Mouse (Mus musculus) gastrocnemius, adult 2 months (tissue): ENCODE results near the gene Mettl21c. TPM values are rescaled to one million over a fixed set of nuclear protein-coding genes. Genes with fewer than 3 reads are reported as not detected.

Source experiments
- DNase-seq: peaks from one replicate; pipeline ENCODE4 v3.0.0; 2022
- H3K27ac ChIP-seq: fragments of 200-600 bp; 2 replicates; pipeline ENCODE4 v1.8.1; 2022; ENCODE audit warnings: mild to moderate bottlenecking
- H3K4me3 ChIP-seq: fragments of 200-600 bp; 2 replicates; pipeline ENCODE4 v1.8.1; 2022; ENCODE audit warnings: mild to moderate bottlenecking, moderate library complexity
- CTCF ChIP-seq: fragments of 200-600 bp; IDR thresholded peaks from 2 replicates; pipeline ENCODE4 v1.8.1; 2022; ENCODE audit warnings: antibody characterized with exemption, mild to moderate bottlenecking, moderate library complexity
- intact Hi-C: fragments of 180-260 bp; cut with DNase I; formaldehyde crosslinking; loops from one replicate; pipeline ENCODE4 v1.15.1; 2025
- total RNA-seq, 2 experiments: library from RNA; stranded (reverse); gene quantifications; 2 replicates each; pipeline ENCODE4 v1.2.3; 2021

Mettl21c gene
- total RNA-seq, 2 experiments from 2014 or later: 79.9 to 203 TPM

GRCm38 (mm10) chr1:44015556-44015955, 4.3 kb downstream of the Mettl21c start:
- intact Hi-C loops: no loop called here
- TF ChIP-seq CTCF: no peak
- peak; percentile 40 for DNase-seq
- peak overlapping the region; percentile 16; the same call in 1 of the 2 replicates for H3K27ac ChIP-seq
- no peak overlapping the region; the same call in 1 of the 2 replicates for H3K4me3 ChIP-seq

- Histone ChIP-seq H3K4me3 (no peak overlapping the region), H3K27ac (no peak overlapping the region)
- no peak for TF ChIP-seq CTCF
- DNase-seq: no peak
- intact Hi-C loops: no loop called here
Observed at GRCm38 (mm10) chr1:44004513-44004912, 15.3 kb downstream of the Mettl21c start.

GRCm38 (mm10) chr1:43996914-43997589, 22.8 kb downstream of the Mettl21c start:
- Histone ChIP-seq H3K27ac (no peak overlapping the region), H3K4me3 (no peak overlapping the region)
- no peak for TF ChIP-seq CTCF
- intact Hi-C loops: loop anchor here (5.0 kb wide), 1 partner anchor 35 kb away; no protein-coding TSS in a partner anchor
- DNase-seq: no peak

GRCm38 (mm10) chr1:43971089-43971488, 48.7 kb downstream of the Mettl21c start:
- no peak for DNase-seq
- TF ChIP-seq CTCF: no peak
- Histone ChIP-seq H3K4me3 (no peak overlapping the region), H3K27ac (no peak overlapping the region)
- intact Hi-C loops: no loop called here

GRCm38 (mm10) chr1:43969361-43969760, 50.5 kb downstream of the Mettl21c start:
- Histone ChIP-seq H3K27ac (no peak overlapping the region), H3K4me3 (no peak overlapping the region)
- intact Hi-C loops: no loop called here
- no peak for TF ChIP-seq CTCF
- no peak for DNase-seq

- no peak overlapping the region for H3K27ac ChIP-seq
- DNase-seq: no peak
- intact Hi-C loops: no loop called here
Observed at GRCm38 (mm10) chr1:43966756-43967155, 53.1 kb downstream of the Mettl21c start.

GRCm38 (mm10) chr1:43964381-43964780, 55.5 kb downstream of the Mettl21c start:
- no peak overlapping the region for H3K4me3 ChIP-seq
- intact Hi-C loops: loop anchor here (5.0 kb wide), 1 partner anchor 33 kb away; no protein-coding TSS in a partner anchor
- DNase-seq: no peak

More at GRCm38 (mm10) chr1:43966756-43967155, 53.1 kb downstream of the Mettl21c start:
- H3K4me3 ChIP-seq: no peak overlapping the region
- peak; percentile 43 for TF ChIP-seq CTCF

More at GRCm38 (mm10) chr1:43964381-43964780, 55.5 kb downstream of the Mettl21c start:
- TF ChIP-seq CTCF: no peak
- H3K27ac ChIP-seq: no peak overlapping the region

Other genes starting within 250 kb of the Mettl21c start
- gene Uxs1, start 192.2 kb downstream of the Mettl21c start, total RNA-seq: 1 to 10 TPM; 9.2 to 10.0 TPM
- 10 to 100 TPM; 39.9 to 40.5 TPM for gene Tpp2, start 86.4 kb downstream of the Mettl21c start, total RNA-seq
- not detected for gene Gm8251, start 41.9 kb upstream of the Mettl21c start, total RNA-seq
- 1 to 10 TPM; 4.9 to 6.1 TPM for gene Tex30, start 82.4 kb upstream of the Mettl21c start, total RNA-seq
- 1 to 10 TPM; 5.4 to 7.8 TPM for gene Kdelc1, start 98.8 kb upstream of the Mettl21c start, total RNA-seq
- 1 to 10 TPM; 7.8 to 9.4 TPM for gene Bivm, start 98.9 kb upstream of the Mettl21c start, total RNA-seq
- gene Ercc5, start 127.7 kb upstream of the Mettl21c start, total RNA-seq: 10 to 100 TPM; 14.0 to 19.9 TPM
- 10 to 100 TPM; 16.1 to 26.2 TPM for gene Mettl21e, start 198.9 kb upstream of the Mettl21c start, total RNA-seq